Comparison of ENCODE assay signal across 9 mouse cellular contexts in genomic region chr17:45735382-45736310, GRCm38 (mm10). TPM values are rescaled to one million over a fixed set of nuclear protein-coding genes. Genes with fewer than 3 reads are reported as not detected.
DNase-seq lines count a peak whose midpoint lies in the region; ATAC-seq and TF ChIP-seq lines count a peak whose summit lies in the region.
"Had no signal": no experiment of that assay in that cellular context is flagged by ENCODE, and none has a peak within 500 bp of the region (broad histone marks: within the 10 kb centered on the region; RNA-seq: fewer than 3 reads in every experiment).

No protein-coding gene starts in this region.

- peaks cover 18% of the 10 kb centered on the region for H3K27me3 ChIP-seq in E14TG2a.4 (ENCODE audit: insufficient read depth, low read length)
- H3K27me3 ChIP-seq in forebrain, embryonic 11.5 days (ENCODE audit: control insufficient read depth, insufficient read depth, low read length) = peaks cover 3% of the 10 kb centered on the region; the same call in 1 of the 2 replicates
- H3K27me3 ChIP-seq in heart, embryonic 15.5 days = peaks cover 6% of the 10 kb centered on the region
- 0 out of 2 replicates have a peak, but pooled peaks cover 3% of the 10 kb centered on the region for H3K27me3 ChIP-seq in lung, embryonic 14.5 days (ENCODE audit: insufficient read depth, low read length)

- WGBS in forebrain, embryonic 11.5 days = 6% methylated on average over 10 of the region's 10 CpGs
- 13% methylated on average over 10 of the region's 10 CpGs for WGBS in heart, embryonic 15.5 days
- 3% methylated on average over 10 of the region's 10 CpGs for WGBS in lung, embryonic 14.5 days

- H3K9me3 ChIP-seq in E14TG2a.4 (ENCODE audit: low read length) = no peaks in the 10 kb centered on the region
- no peaks in the 10 kb centered on the region for H3K9me3 ChIP-seq in forebrain, embryonic 11.5 days (ENCODE audit: control insufficient read depth, low read length)
- no peaks in the 10 kb centered on the region for H3K9me3 ChIP-seq in heart, embryonic 15.5 days (replicated peaks)
- no peaks in the 10 kb centered on the region for H3K9me3 ChIP-seq in lung, embryonic 14.5 days (ENCODE audit: low read depth, low read length)

- H3K36me3 ChIP-seq in E14TG2a.4 (ENCODE audit: insufficient read depth, low read length) = no peaks in the 10 kb centered on the region
- no peaks in the 10 kb centered on the region for H3K36me3 ChIP-seq in forebrain, embryonic 11.5 days (ENCODE audit: control insufficient read depth, insufficient read depth, low read length)
- H3K36me3 ChIP-seq in heart, embryonic 15.5 days = no peaks in the 10 kb centered on the region
- H3K36me3 ChIP-seq in lung, embryonic 14.5 days (ENCODE audit: insufficient read depth) = no peaks in the 10 kb centered on the region

- peak overlapping the region; percentile 79 for H3K9ac ChIP-seq in forebrain, embryonic 11.5 days (ENCODE audit: low read length)
- H3K9ac ChIP-seq in heart, embryonic 15.5 days = peak overlapping the region; percentile 78
- peak overlapping the region; percentile 71 for H3K9ac ChIP-seq in lung, embryonic 14.5 days

- peak; percentile 71 for DNase-seq in c-Kit-positive CD71-negative TER-119-negative erythroid progenitor cells, embryonic 14.5 days (ENCODE audit: low read depth)
- peak; percentile 90 for DNase-seq in forebrain, embryonic 11.5 days (ENCODE audit: low spot score)
- DNase-seq in kidney, postnatal 36 days = peak; percentile 78 to 92
- DNase-seq in lung, embryonic 14.5 days = peak; percentile 95
- peak; percentile 76 for DNase-seq in testis, postnatal 14 days (ENCODE audit: low spot score)

- peak overlapping the region; percentile 93 for H3K27ac ChIP-seq in forebrain, embryonic 11.5 days (ENCODE audit: low read depth, low read length)
- H3K27ac ChIP-seq in heart, embryonic 15.5 days = peak overlapping the region; percentile 93
- peak overlapping the region; percentile 98 for H3K27ac ChIP-seq in lung, embryonic 14.5 days (ENCODE audit: low read depth)

- H3K4me2 ChIP-seq in forebrain, embryonic 11.5 days (ENCODE audit: low read depth, low read length, severe bottlenecking) = peak overlapping the region; percentile 73
- peak overlapping the region; percentile 89 for H3K4me2 ChIP-seq in heart, embryonic 15.5 days
- peak overlapping the region; percentile 79 for H3K4me2 ChIP-seq in lung, embryonic 14.5 days

- peak overlapping the region; percentile 80 for H3K4me3 ChIP-seq in E14TG2a.4 (replicated peaks; ENCODE audit: low read length)
- H3K4me3 ChIP-seq in forebrain, embryonic 11.5 days (ENCODE audit: low read depth, low read length) = peak overlapping the region; percentile 39
- peak overlapping the region; percentile 62 for H3K4me3 ChIP-seq in heart, embryonic 15.5 days
- peak overlapping the region; percentile 45 for H3K4me3 ChIP-seq in lung, embryonic 14.5 days (ENCODE audit: low read depth, low read length)

- peaks cover 74% of the 10 kb centered on the region for H3K4me1 ChIP-seq in E14TG2a.4 (replicated peaks; ENCODE audit: low read depth, low read length)
- peaks cover 40% of the 10 kb centered on the region for H3K4me1 ChIP-seq in forebrain, embryonic 11.5 days (replicated peaks; ENCODE audit: control insufficient read depth, insufficient read depth, low read length)
- H3K4me1 ChIP-seq in heart, embryonic 15.5 days (replicated peaks) = peaks cover 54% of the 10 kb centered on the region
- peaks cover 32% of the 10 kb centered on the region for H3K4me1 ChIP-seq in lung, embryonic 14.5 days (ENCODE audit: insufficient read depth)

- peak; percentile 72 for TF ChIP-seq CTCF in E14TG2a.4 (conservative IDR thresholded peaks at IDR 0.05; ENCODE audit: low read length)
- TF ChIP-seq CTCF in lung, embryonic 14.5 days (IDR thresholded peaks at IDR 0.05; ENCODE audit: low read depth) = peak; percentile 95

- peak; percentile 16; the same call in 1 of the 2 replicates for ATAC-seq in forebrain, embryonic 11.5 days (replicated peaks; ENCODE audit: low FRiP score)
- ATAC-seq in heart, embryonic 15.5 days (replicated peaks; ENCODE audit: insufficient number of reproducible peaks, insufficient read depth, low FRiP score, low read depth) = 0 out of 2 replicates have a peak, but pooled peaks have one; percentile 11
- ATAC-seq in lung, embryonic 14.5 days (ENCODE audit: insufficient read depth) = peak; percentile 58
- ATAC-seq in neutrophil, adult 5-6 weeks (ENCODE audit: extremely low read depth, insufficient number of reproducible peaks, low FRiP score, poor library complexity, severe bottlenecking) = peak; percentile 39; the same call in 1 of the 2 replicates

RNA-seq across cellular contexts. Expression of gene 1600014C23Rik, which starts 2.0 kb away (rescaled TPM):
- polyA plus RNA-seq in forebrain, embryonic 11.5 days (2014; fragmentation: Nextera tagmentation; extraction: Ambion mirVana) = 0.55 and 0.99 TPM in 2 replicates
- polyA plus RNA-seq in heart, embryonic 15.5 days (2015; fragmentation: Nextera tagmentation; extraction: Ambion mirVana) = 0.60 and 0.98 TPM in 2 replicates
- not detected in 2 replicates for polyA plus RNA-seq in lung, embryonic 14.5 days (2014; fragmentation: Nextera tagmentation; extraction: Ambion mirVana)
- not detected in 2 replicates for total RNA-seq in neutrophil, adult 5-6 weeks (2017)
- polyA plus RNA-seq: large intestine, adult 2 months had no signal

RNA-seq across cellular contexts. Expression of gene Tmem63b, which starts 48.9 kb away (rescaled TPM):
- 49.8 and 54.5 TPM in 2 replicates for polyA plus RNA-seq in forebrain, embryonic 11.5 days (2014; fragmentation: Nextera tagmentation; extraction: Ambion mirVana)
- polyA plus RNA-seq in heart, embryonic 15.5 days (2015; fragmentation: Nextera tagmentation; extraction: Ambion mirVana) = 35.1 and 42.4 TPM in 2 replicates
- 29.7 and 31.3 TPM in 2 replicates for polyA plus RNA-seq in lung, embryonic 14.5 days (2014; fragmentation: Nextera tagmentation; extraction: Ambion mirVana)
- 21.2 and 22.0 TPM in 2 replicates for total RNA-seq in neutrophil, adult 5-6 weeks (2017)

RNA-seq across cellular contexts. Expression of gene Mrpl14, which starts 49.5 kb away (rescaled TPM):
- polyA plus RNA-seq in forebrain, embryonic 11.5 days (2014; fragmentation: Nextera tagmentation; extraction: Ambion mirVana) = 107 and 108 TPM in 2 replicates
- polyA plus RNA-seq in heart, embryonic 15.5 days (2015; fragmentation: Nextera tagmentation; extraction: Ambion mirVana) = 124 and 133 TPM in 2 replicates
- polyA plus RNA-seq in lung, embryonic 14.5 days (2014; fragmentation: Nextera tagmentation; extraction: Ambion mirVana) = 162 and 168 TPM in 2 replicates
- 6.4 and 11.4 TPM in 2 replicates for total RNA-seq in neutrophil, adult 5-6 weeks (2017)

Comparison
In these comparisons a context has a peak if more than half of its experiments do, and no peak if none do; other contexts are left out.
1. Peak in every context shown above with its lines: DNase-seq, ATAC-seq, H3K4me3 ChIP-seq and H3K27ac ChIP-seq.